Mouse (Mus musculus) v-Abl transformed pro-B cells (cell line): ENCODE measurements around the gene Il34.

Experiments
- in situ Hi-C, 2 experiments: fragments of 400-800 bp; cut with MboI; formaldehyde crosslinking; loops; one replicate each; pipeline ENCODE4 v1.15.1; 2025; ENCODE audit not compliant: unreplicated experiment in 2 of 2

Il34 gene

DNA sequence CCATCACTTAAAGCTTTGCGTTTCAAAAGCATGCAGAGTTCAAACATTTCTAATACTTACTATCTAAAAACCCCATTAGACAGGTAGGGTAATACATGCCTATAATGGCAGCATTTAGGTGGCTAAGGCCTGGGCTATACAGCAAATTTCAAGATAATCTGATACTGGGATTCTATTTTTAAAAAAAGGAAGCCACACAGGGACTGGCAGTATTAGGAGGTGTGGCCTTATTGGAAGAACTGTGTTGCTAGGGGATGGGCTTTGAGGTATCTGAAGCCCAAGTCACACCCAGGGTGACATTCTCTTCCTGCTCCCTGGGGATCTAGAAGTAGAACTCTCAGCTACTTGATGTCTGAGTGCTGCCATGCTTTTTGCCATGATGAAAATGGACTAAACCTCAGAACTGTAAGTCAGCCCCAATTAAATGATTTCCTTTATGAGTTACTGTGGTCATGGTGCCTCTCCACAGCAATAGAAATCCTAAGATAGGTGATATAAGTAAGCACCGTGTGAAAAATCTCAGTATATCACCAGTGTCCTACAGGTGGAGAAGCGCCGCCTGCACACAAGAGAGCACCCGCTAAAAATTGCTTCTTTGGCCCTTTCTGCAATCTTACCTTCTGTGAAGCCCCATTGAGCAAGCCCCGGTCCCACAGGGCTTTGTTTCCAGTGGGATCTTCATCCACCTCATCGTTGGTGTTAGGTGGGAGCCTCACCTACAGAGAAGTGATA is 6.8 kb upstream of the Il34 start:
- in situ Hi-C loops: no loop called here

DNA sequence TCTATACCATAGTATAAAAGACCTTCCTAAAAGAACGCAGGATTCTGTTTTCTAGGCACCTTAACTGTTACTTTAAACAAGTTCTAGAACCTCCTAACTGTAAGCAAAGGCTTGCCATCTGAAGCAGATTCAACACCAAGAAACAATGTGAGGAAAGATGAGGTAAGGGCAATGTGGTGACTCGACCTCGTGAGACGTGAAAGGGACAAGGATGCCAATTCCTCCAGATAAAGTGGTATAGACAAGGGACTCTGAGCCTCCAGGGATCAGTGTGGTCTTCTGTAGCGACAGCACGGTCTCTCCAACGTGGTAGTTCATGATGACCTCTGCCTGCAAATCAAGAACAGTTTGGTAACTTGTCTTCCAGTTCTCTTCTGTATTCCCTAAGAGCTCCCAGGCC is 6.1 kb upstream of the Il34 start:
- in situ Hi-C loops: no loop called here

DNA sequence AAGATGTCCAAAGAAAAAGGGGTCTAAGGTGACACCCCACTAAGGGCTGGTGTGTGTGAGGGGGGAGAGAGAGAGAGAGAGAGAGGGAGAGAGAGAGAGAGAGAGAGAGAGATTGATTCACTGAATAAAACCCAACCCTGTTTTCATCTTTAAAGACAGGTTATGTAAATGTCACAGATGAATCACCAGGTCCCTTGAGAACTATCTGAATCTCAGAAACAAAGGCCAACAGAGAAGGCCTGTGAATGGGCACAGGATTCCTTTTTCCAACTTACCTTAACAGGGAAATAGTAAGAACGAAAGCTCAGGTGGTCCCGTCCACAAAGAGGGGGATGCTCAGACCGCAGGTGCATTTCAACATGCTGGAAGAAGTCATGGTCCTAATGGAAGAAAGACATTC is 5.4 kb upstream of the Il34 start:
- in situ Hi-C loops: no loop called here

DNA sequence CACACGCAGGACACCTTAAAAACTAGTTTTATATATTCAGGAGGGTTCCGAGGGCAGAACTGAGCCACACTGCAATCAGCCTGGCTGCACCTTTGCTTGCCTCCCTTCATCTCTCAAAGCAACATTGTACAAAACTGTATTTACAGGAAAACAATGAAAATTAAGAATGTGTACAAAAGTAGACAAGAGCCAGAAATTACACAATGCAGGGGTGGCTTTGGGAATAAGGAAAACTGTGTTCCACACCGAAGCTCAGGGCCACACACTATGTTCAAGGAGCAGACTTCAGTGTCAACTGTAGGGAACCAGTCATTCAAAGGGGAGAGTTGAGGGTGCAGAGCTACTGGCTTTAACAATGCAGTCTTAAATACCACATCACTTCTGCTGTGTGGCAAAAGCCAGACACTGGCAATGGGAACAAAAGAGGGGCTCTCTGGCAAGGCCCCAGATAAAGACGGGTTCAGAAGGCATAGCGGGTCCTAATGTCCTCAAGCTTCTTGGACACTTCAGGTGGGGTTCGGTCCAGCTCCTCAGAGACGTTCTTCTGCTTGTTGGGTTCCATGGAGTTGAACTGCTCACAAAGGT is 4.8 kb upstream of the Il34 start:
- in situ Hi-C loops: no loop called here

DNA sequence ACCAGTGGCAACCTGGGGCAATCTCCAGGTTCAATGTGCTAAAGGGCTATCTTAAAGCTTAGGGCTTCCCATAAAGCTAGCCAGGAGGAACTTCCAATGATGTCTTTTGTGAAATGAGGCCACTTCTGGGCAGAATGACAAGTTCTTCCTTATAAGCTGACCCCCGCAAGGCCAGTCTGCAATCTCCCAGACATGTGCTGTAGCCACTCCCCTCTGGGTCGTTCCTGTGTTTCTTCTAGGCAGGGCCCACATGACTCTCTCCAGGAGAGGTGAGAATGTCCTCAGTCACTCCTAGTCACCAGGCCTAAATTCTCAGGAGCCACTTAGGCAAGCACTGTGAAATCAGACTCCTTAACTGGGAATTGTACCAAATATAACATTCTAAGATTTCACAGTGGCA is 4.1 kb upstream of the Il34 start:
- in situ Hi-C loops: loop anchor here in 1 of 2 experiments (5.0 kb wide), 1 partner anchor 48 kb away; no protein-coding TSS in a partner anchor

DNA sequence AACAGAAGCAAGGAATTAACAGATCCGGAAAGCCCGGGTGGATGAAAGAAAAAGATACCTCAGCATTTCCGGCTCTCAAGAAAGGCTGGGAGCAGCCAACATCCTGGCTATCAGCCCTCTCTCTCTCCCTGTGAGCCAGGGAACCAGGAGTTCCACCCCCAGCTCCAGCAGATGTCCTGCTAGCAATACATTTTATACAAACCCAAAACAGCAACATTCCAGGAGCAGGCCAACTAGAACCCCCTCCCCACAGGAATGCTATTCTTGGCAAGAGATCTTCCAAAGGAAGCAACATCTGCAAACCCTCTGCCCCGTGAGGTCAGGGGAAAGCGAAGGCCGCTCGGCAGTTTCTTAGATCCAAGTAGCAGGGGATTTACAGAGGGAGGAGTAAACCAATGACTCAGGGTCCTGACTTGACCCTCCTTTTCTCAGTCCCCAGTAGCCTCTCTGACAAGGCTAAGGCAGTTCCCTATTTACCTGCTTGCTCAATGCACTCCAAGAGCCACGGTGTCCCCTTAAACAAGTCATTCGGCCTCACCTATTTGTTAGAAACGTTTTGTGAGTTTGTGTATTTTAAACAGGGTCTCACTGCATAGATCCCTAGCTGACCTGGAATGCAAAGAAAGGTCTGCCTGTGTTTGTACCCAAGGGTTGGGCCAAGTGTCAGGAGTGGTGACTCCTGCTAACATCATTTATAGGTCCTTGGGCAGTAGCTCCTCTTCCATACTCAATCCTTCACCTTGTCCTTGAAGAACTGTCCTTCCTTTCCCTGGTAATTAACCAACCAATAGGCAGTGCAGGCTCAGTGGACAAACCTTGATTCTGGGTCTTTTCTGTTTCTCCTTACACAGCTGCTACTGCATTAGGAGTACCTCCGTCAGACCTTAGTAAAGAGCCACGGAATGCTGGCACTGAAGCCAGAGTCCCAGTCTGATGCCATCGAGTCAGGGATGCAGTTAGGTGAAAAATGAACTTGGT is 3.1 kb upstream of the Il34 start:
- in situ Hi-C loops: loop anchor here in 1 of 2 experiments (5.0 kb wide), 1 partner anchor 46 kb away; no protein-coding TSS in a partner anchor

DNA sequence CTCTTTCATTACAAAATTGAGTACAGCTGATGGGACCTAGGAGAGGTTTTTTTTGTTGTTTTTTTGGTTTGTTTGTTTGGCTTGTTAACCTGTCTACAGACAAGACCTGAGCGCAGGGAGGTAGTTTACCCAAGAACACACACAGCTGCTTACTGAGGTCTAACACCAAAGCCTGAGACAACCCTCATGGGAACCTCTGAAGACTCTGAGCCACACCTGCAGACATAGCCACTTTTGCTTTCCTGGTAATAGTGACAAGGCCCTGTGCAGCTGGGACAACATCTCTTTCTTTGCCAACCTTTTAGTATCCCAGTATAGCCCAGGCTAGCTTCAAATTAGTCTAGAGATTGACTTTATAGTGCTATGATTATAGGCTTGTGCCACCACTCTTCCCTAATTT is 422 bp upstream of the Il34 start:
- in situ Hi-C loops: loop anchor here in 1 of 2 experiments (5.0 kb wide), 1 partner anchor 44 kb away; no protein-coding TSS in a partner anchor

DNA sequence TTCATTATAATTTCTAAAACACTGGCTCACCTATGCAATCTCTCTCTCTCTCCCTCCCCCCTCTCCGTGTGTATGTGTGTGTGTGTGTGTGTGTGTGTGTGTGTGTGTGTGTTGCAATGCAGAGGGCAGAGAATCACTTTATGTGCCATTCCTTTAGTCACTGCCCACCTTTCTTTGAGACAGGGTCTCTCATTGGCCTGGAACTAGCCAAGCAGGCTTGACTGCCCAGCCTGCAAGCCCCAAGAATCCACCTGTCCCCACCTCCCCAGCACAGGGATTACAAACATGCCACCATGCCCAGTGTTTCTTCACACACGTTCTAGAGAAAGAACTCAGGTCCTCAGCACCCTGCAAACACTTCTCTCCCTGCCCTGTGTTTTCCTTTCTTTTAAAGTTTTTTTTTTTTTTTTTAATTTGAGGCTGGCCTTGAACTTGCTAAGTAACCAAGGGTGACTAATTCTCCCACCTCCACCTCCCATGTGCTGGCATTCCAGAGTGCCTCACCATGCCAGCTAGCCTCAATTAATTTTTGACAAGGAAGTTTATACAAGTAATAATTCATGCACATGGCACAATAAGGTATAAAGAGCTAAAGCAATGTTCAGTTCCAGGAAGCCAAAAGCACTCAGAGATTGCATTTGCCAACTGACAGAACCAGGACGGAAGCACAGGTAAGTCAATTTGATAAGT is 754 bp downstream of the Il34 start:
- in situ Hi-C loops: loop anchor here in 1 of 2 experiments (5.0 kb wide), 1 partner anchor 43 kb away; no protein-coding TSS in a partner anchor

DNA sequence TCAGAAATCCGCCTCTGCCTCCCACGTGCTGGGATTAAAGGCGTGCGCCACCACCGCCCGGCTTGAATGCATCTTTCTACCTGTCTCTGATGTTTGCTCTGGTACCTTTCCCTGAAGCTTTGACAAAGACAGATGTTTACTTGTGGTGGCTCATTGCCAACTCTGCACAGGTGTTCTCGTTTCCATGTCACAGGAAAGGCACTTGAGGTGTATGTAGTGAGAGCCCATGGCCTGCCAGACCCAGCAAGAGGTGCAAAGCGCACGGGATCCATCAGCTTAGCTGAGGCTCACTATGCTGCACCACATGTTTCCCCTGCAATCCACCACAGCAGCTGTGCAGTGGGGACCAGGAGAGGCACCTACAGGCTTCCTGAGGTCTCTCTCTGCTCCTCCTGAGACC is 1.9 kb downstream of the Il34 start:
- in situ Hi-C loops: no loop called here

DNA sequence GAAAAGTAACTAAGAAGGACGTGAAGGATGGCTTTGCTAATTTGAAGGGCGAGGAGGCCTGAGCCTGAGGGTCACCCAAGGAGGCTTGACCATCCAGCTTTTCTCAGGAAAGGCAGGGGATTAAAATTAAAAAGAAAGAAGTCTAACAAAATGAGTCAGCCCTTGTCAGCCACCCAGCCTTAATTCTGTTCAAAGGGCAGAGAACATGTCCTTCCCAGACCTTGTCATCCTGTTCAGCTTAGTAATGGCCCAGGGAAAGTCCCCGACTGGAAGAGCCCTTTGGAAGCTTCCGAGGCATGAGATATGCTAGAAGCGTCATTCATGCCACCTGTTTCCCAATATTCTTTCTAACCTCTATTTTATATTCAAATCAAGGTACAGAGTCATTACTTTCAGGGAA is 2.7 kb downstream of the Il34 start:
- in situ Hi-C loops: no loop called here

DNA sequence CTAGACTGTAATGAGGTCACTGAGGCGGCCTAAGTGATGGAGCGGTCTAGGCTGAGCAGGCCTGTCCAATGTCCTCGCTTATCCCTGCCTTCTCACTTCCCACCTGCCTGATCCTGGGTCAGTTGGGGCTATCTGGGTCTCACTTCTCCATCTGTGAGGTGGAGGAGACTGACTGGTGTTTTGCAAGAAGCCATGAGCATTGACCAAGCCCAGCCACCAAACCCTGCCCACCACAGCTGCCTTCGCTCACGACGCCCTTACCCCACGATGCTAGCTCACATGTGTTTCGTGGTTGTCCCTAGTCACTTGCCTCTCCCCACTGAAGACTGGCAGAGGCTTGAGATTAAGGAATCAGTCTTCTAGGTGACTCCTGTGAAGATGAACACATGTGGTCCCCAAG is 8.6 kb downstream of the Il34 start:
- in situ Hi-C loops: no loop called here

DNA sequence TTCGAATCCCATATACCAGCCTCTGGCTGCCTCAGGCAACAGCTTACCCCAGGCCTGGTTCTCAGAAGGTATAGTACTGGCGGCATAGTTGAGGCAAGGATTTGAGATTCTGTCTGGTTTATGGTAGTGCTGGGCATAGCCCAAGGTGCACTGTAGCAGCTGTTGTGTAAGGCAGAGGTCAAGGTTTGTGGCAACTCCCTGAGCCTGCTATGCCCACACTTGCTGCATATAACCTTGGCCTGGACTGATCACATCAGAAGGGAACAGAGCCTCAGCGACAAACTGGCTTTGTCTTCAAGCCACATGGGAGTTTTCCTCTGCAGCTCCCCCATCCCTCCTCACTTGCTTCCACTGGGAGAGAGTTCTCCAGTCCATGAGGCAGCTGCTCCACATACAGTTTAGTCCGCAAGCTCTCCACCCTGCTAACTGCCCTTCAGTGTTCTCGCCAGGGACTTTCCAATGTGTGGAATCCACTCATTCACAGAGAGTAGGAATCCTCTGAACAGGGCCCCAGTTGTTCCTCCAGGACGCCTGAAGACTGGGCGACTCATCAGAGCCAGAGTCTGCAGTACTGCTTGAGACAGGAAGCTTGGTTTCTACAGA is 11.3 kb downstream of the Il34 start:
- in situ Hi-C loops: no loop called here

DNA sequence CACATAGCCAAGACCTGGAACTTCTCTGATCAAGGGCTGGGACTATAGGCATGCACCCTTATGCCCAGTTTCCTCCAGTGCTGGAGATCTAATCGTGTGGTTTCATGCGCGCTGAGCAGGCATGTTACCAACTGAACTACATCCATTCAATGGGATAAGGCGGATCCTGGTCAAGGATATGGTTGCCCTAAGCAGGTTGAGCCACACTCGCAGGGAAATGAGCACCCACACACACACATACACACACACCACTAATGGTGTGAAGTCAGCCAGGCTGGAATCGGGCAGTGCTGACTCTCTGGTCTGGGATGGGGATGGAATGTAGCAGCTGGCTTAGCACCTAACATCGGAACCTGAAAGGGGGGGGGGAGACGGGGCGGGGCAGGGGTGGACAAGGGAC is 11.8 kb downstream of the Il34 start:
- in situ Hi-C loops: no loop called here

DNA sequence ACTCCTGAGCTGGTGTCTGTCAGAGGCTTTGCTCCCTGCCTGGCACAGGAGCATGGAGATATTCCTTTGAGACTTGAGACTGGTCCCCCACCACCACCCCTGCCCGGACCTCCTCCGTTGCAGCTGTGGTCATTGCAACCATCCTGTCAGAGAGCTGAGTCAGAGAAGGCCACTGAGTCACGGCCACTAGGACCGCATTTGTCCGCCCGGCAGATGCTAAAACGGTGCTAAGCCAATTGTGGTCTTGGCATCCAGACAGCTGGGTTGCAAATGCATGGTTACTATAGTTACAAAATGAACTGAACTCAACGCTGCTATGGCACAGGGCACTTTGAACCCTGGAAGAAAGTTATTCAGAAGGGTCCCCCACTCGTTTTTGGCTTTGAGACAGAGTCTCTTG is 12.2 kb downstream of the Il34 start:
- in situ Hi-C loops: no loop called here

DNA sequence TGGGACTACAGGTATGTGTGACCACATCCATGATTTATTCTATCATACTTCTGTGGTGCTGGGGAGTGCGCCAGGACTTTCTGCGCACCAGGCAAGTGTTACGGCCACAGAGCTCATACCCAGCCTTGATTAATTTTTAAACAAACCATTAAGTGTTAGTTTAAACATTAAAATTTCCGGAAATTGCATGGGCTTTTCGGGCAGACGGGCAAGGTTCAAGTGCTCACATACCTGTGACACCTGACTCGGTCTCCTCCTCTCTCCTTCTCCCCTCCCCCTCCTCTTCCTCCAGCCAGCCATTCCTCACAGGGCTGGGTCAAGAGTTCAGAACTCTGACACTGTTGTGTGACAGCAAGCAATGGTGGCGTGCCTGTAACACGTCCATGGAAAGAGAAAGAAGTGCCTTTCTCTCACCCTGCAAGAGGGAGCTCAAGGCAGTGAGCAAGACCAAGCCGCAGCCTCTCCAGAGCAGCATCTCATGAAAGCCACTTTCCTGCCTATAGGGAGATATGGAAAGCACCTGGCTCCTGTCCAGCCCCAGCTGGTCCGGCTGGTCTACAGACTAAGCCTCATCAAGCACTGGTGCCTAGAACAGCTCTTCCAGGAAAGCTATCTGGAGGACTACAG is 13.0 kb downstream of the Il34 start:
- in situ Hi-C loops: no loop called here

DNA sequence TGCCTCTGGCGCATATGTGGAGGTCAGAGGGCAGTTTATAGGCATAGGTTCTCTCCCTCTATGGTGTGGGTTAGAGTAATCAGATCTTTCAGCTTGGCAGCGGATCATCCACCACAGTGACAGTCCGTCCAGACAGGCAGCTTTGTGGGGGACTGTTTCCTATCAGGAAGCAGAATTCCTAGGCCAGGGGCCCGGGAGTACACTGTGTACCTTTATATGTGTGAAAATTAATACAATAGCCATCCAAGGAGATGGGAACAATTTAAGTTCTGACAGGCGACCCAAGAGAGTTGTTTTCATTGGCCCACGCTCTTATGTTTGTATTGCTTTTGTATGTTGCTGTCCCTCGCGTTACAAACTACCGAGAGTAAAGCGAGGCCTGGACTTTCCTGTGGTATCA is 14.6 kb downstream of the Il34 start:
- in situ Hi-C loops: no loop called here

DNA sequence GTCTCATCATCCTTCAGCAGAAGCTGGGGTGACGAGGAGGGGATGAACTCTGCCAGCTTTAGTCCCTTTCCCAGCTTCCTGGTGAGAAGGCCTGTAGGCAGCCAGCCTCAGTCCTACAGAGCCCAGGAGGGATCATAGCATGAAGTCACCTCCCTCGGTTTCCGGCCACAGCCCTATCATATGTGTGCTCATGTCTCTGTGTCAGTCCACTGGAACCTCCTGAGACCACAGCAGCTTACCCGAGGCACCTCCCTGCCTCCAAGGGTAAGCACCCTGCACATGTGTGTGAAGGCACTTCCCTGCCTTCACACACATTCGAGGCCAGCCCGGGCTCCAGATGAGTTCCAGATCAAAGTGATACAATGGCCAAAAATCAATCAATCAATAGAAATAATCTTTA is 15.5 kb downstream of the Il34 start:
- in situ Hi-C loops: no loop called here

DNA sequence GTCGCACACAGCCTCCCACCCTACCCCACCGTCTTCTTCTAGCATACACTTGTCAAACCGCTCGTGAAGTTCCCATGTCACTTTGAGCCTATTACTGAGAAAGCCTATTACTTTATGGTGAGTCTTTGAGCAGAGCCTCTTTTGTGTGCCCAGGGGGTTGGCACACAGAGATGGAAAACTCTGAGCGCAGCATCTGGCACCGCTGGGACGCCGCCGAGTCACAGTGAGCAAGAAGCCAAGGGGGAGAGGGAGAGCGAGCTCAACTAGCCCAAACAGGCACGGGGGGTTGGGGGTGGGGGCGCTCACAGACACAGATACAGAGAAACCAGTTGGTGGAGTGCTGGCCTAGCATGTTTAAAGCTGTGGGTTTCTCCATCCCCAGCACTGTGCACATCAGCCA is 16.2 kb downstream of the Il34 start:
- in situ Hi-C loops: no loop called here

DNA sequence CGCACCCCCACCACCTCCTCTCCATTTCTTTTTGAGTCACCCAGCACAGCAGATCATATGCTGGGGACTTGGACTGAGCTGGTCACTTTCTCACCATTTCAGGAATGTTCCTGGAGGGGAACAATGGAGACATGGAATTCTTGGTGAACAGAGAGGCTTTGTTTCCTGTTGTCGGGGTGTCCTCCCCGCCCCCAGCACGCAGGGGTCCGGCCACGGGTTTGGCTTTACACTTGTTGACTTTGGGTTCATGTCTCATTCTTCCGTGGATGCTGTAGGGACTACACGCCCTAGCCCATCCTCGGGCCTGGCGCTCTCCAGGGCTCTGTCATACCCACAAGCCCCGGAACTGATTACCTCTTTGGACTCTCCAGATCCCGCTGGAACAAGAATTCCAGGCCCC is 16.7 kb downstream of the Il34 start:
- in situ Hi-C loops: no loop called here
